Mouse (Mus musculus) retina, embryonic 14.5 days (tissue): ENCODE results near the gene Lcp1.
A peak's percentile ranks its signal among the peaks of the same experiment; 100 is the strongest.
"Not testable (repeated sequence)": the region's sequence is repeated elsewhere in the genome, so short reads cannot be mapped to it uniquely, and the experiment has no call there.

ENCODE experiments used
- DNase-seq: peaks from one replicate; pipeline ENCODE4 v3.0.0-alpha.2; 2015; ENCODE audit warnings: low spot score

The Lcp1 gene

GRCm38 (mm10) chr14:75130501-75131318, at the start of gene Lcp1, which contains the start of gene Lrrc63:
Gene Lcp1, plus strand, starts transcription at chr14:75131101.
Gene Lrrc63, minus strand, starts transcription at chr14:75130881.
- DNase-seq = peak; percentile 92

- DNase-seq = no peak
Observed at GRCm38 (mm10) chr14:75102956-75103355, 27.9 kb upstream of the Lcp1 start.

- DNase-seq = no peak
Observed at GRCm38 (mm10) chr14:75121658-75122057, 9.2 kb upstream of the Lcp1 start.

GRCm38 (mm10) chr14:75131324-75131935, 529 bp downstream of the Lcp1 start:
- no peak for DNase-seq

- no peak for DNase-seq
Observed at GRCm38 (mm10) chr14:75136119-75136966, 5.4 kb downstream of the Lcp1 start.

GRCm38 (mm10) chr14:75138503-75138902, 7.6 kb downstream of the Lcp1 start:
- no peak for DNase-seq

GRCm38 (mm10) chr14:75139225-75139624, 8.3 kb downstream of the Lcp1 start:
- DNase-seq = no peak

GRCm38 (mm10) chr14:75147706-75148105, 16.8 kb downstream of the Lcp1 start:
- not testable (repeated sequence) for DNase-seq

GRCm38 (mm10) chr14:75148229-75148628, 17.3 kb downstream of the Lcp1 start:
- no peak for DNase-seq

GRCm38 (mm10) chr14:75150653-75151052, 19.8 kb downstream of the Lcp1 start:
- no peak for DNase-seq

- DNase-seq = no peak
Observed at GRCm38 (mm10) chr14:75151146-75151545, 20.2 kb downstream of the Lcp1 start.

- no peak for DNase-seq
Observed at GRCm38 (mm10) chr14:75154481-75154880, 23.6 kb downstream of the Lcp1 start.

GRCm38 (mm10) chr14:75159375-75159774, 28.5 kb downstream of the Lcp1 start:
- DNase-seq = no peak

GRCm38 (mm10) chr14:75163866-75164265, 33.0 kb downstream of the Lcp1 start:
- no peak for DNase-seq

- DNase-seq = no peak
Observed at GRCm38 (mm10) chr14:75164345-75164744, 33.4 kb downstream of the Lcp1 start.

GRCm38 (mm10) chr14:75165574-75166131, 34.8 kb downstream of the Lcp1 start:
- no peak for DNase-seq

- no peak for DNase-seq
Observed at GRCm38 (mm10) chr14:75168501-75168900, 37.6 kb downstream of the Lcp1 start.

- no peak for DNase-seq
Observed at GRCm38 (mm10) chr14:75170546-75170945, 39.6 kb downstream of the Lcp1 start.

GRCm38 (mm10) chr14:75174296-75174695, 43.4 kb downstream of the Lcp1 start:
- DNase-seq = no peak

- no peak for DNase-seq
Observed at GRCm38 (mm10) chr14:75174731-75175555, 44.0 kb downstream of the Lcp1 start.

- no peak for DNase-seq
Observed at GRCm38 (mm10) chr14:75175781-75176180, 44.9 kb downstream of the Lcp1 start.
